ENCODE assay signal across 24 mouse cellular contexts in genomic region chr8:112397438-112397837, GRCm38 (mm10).
DNase-seq lines count a peak whose midpoint lies in the region; ATAC-seq lines count a peak whose summit lies in the region.
"Had no signal": no experiment of that assay in that cellular context is flagged by ENCODE, and none has a peak within 500 bp of the region (broad histone marks: within the 10 kb centered on the region; RNA-seq: fewer than 3 reads in every experiment).

No protein-coding gene starts in this region.

- no peaks in the 10 kb centered on the region for H3K9me3 ChIP-seq in embryonic facial prominence, embryonic 11.5 days (replicated peaks; ENCODE audit: control insufficient read depth, low read length)
- no peaks in the 10 kb centered on the region for H3K9me3 ChIP-seq in embryonic facial prominence, embryonic 10.5 days
- H3K9me3 ChIP-seq in midbrain, embryonic 12.5 days, result 0 out of 2 replicates have a peak, but pooled peaks cover 6% of the 10 kb centered on the region
- H3K9me3 ChIP-seq in midbrain, embryonic 15.5 days, result no peaks in the 10 kb centered on the region
- no peaks in the 10 kb centered on the region for H3K9me3 ChIP-seq in forebrain, embryonic 15.5 days
- H3K9me3 ChIP-seq: embryonic facial prominence, embryonic 15.5 days; limb, embryonic 10.5 days had no signal

- no peak overlapping the region for H3K4me3 ChIP-seq in embryonic facial prominence, embryonic 11.5 days (ENCODE audit: low read depth, low read length)
- no peak overlapping the region for H3K4me3 ChIP-seq in embryonic facial prominence, embryonic 10.5 days
- no peak overlapping the region for H3K4me3 ChIP-seq in midbrain, embryonic 12.5 days
- no peak overlapping the region for H3K4me3 ChIP-seq in midbrain, embryonic 15.5 days
- H3K4me3 ChIP-seq in forebrain, embryonic 15.5 days, result no peak overlapping the region
- H3K4me3 ChIP-seq: embryonic facial prominence, embryonic 15.5 days; heart, embryonic 12.5 days; limb, embryonic 10.5 days had no signal

- intact Hi-C loops in heart, postnatal 14 days (cut with DNase I), result no loop called here

- no peak overlapping the region for H3K27ac ChIP-seq in embryonic facial prominence, embryonic 11.5 days (replicated peaks; ENCODE audit: low read depth, low read length)
- no peak overlapping the region for H3K27ac ChIP-seq in embryonic facial prominence, embryonic 10.5 days (replicated peaks)
- H3K27ac ChIP-seq in midbrain, embryonic 12.5 days (replicated peaks), result no peak overlapping the region
- no peak overlapping the region for H3K27ac ChIP-seq in midbrain, embryonic 15.5 days
- H3K27ac ChIP-seq in forebrain, embryonic 15.5 days (replicated peaks), result no peak overlapping the region
- H3K27ac ChIP-seq: embryonic facial prominence, embryonic 15.5 days; limb, embryonic 10.5 days; macrophage; stomach, postnatal 0 days had no signal

- no peak overlapping the region for H3K4me2 ChIP-seq in embryonic facial prominence, embryonic 11.5 days (ENCODE audit: low read depth, low read length)
- no peak overlapping the region for H3K4me2 ChIP-seq in midbrain, embryonic 12.5 days (replicated peaks)
- no peak overlapping the region for H3K4me2 ChIP-seq in midbrain, embryonic 15.5 days
- no peak overlapping the region for H3K4me2 ChIP-seq in forebrain, embryonic 15.5 days (replicated peaks)
- H3K4me2 ChIP-seq: embryonic facial prominence, embryonic 15.5 days; heart, embryonic 12.5 days had no signal

- WGBS in embryonic facial prominence, embryonic 11.5 days, result 29% methylated on average over 2 of the region's 2 CpGs
- WGBS in embryonic facial prominence, embryonic 10.5 days, result 43% methylated on average over 2 of the region's 2 CpGs
- 20% methylated on average over 2 of the region's 2 CpGs for WGBS in midbrain, embryonic 12.5 days
- WGBS in midbrain, embryonic 15.5 days, result 11% methylated on average over 2 of the region's 2 CpGs
- WGBS in forebrain, embryonic 15.5 days, result 3% methylated on average over 2 of the region's 2 CpGs

- peak; percentile 1 for DNase-seq in embryonic facial prominence, embryonic 11.5 days (ENCODE audit: low spot score)
- DNase-seq in embryonic facial prominence, embryonic 10.5 days (ENCODE audit: low spot score), result no peak
- DNase-seq in retina, embryonic 14.5 days (ENCODE audit: low spot score), result peak; percentile 43
- no peak for DNase-seq in heart, postnatal 14 days
- DNase-seq in kidney, postnatal 10 days, result no peak
- DNase-seq: adrenal gland, postnatal 14 days; cerebellum, adult 9-10 months; gastrocnemius, postnatal 25 days; heart, adult 18-20 months; heart, postnatal 10 days; kidney, postnatal 36 days; layer of hippocampus, adult 9-11 months; right cerebral cortex, postnatal 14 days; thymus, adult 2 months had no signal

- H3K36me3 ChIP-seq in embryonic facial prominence, embryonic 11.5 days (replicated peaks; ENCODE audit: control insufficient read depth, insufficient read depth, low read depth, low read length), result no peaks in the 10 kb centered on the region
- no peaks in the 10 kb centered on the region for H3K36me3 ChIP-seq in embryonic facial prominence, embryonic 10.5 days (replicated peaks)
- no peaks in the 10 kb centered on the region for H3K36me3 ChIP-seq in midbrain, embryonic 12.5 days
- H3K36me3 ChIP-seq in midbrain, embryonic 15.5 days (replicated peaks), result no peaks in the 10 kb centered on the region
- no peaks in the 10 kb centered on the region for H3K36me3 ChIP-seq in forebrain, embryonic 15.5 days
- H3K36me3 ChIP-seq: embryonic facial prominence, embryonic 15.5 days; heart, embryonic 12.5 days; limb, embryonic 10.5 days had no signal

- no peaks in the 10 kb centered on the region for H3K27me3 ChIP-seq in embryonic facial prominence, embryonic 11.5 days (ENCODE audit: control insufficient read depth, insufficient read depth, low read length)
- H3K27me3 ChIP-seq in embryonic facial prominence, embryonic 10.5 days (replicated peaks; ENCODE audit: low read depth, poor library complexity, severe bottlenecking), result no peaks in the 10 kb centered on the region
- no peaks in the 10 kb centered on the region for H3K27me3 ChIP-seq in midbrain, embryonic 12.5 days
- no peaks in the 10 kb centered on the region for H3K27me3 ChIP-seq in midbrain, embryonic 15.5 days (replicated peaks)
- H3K27me3 ChIP-seq in forebrain, embryonic 15.5 days, result no peaks in the 10 kb centered on the region
- H3K27me3 ChIP-seq: embryonic facial prominence, embryonic 15.5 days; heart, embryonic 12.5 days had no signal

- no peak overlapping the region for H3K9ac ChIP-seq in embryonic facial prominence, embryonic 11.5 days (replicated peaks; ENCODE audit: low read length)
- H3K9ac ChIP-seq in midbrain, embryonic 12.5 days (replicated peaks), result no peak overlapping the region
- H3K9ac ChIP-seq in midbrain, embryonic 15.5 days, result no peak overlapping the region
- H3K9ac ChIP-seq in forebrain, embryonic 15.5 days (replicated peaks), result no peak overlapping the region
- H3K9ac ChIP-seq: embryonic facial prominence, embryonic 15.5 days; heart, embryonic 12.5 days had no signal

- no peaks in the 10 kb centered on the region for H3K4me1 ChIP-seq in embryonic facial prominence, embryonic 11.5 days (ENCODE audit: control insufficient read depth, insufficient read depth, low read length)
- no peaks in the 10 kb centered on the region for H3K4me1 ChIP-seq in embryonic facial prominence, embryonic 10.5 days
- H3K4me1 ChIP-seq in midbrain, embryonic 12.5 days, result 0 out of 2 replicates have a peak, but pooled peaks cover 6% of the 10 kb centered on the region
- H3K4me1 ChIP-seq in midbrain, embryonic 15.5 days, result no peaks in the 10 kb centered on the region
- no peaks in the 10 kb centered on the region; the same call in 1 of the 2 replicates for H3K4me1 ChIP-seq in forebrain, embryonic 15.5 days
- H3K4me1 ChIP-seq: embryonic facial prominence, embryonic 15.5 days; heart, embryonic 12.5 days; limb, embryonic 10.5 days had no signal

- ATAC-seq in embryonic facial prominence, embryonic 11.5 days (replicated peaks; ENCODE audit: insufficient number of reproducible peaks, low FRiP score, low TSS enrichment, low read depth), result no peak
- ATAC-seq in midbrain, embryonic 12.5 days (ENCODE audit: low FRiP score, low read depth), result peak; percentile 82
- no peak for ATAC-seq in midbrain, embryonic 15.5 days (replicated peaks)
- ATAC-seq in forebrain, embryonic 15.5 days (replicated peaks), result 0 out of 2 replicates have a peak, but pooled peaks have one; percentile 51
- ATAC-seq: CD4-positive, CD25-positive, alpha-beta regulatory T cell, adult 4 months; intestine, postnatal 0 days had no signal

Comparison
In these comparisons a context has a peak if more than half of its experiments do, and no peak if none do; other contexts are left out.
1. ATAC-seq: peak in midbrain, embryonic 12.5 days (single experiment) and forebrain, embryonic 15.5 days (single experiment); none in embryonic facial prominence, embryonic 11.5 days (single experiment) and midbrain, embryonic 15.5 days (single experiment).
2. DNase-seq: peak in embryonic facial prominence, embryonic 11.5 days (single experiment) and retina, embryonic 14.5 days (single experiment); none in embryonic facial prominence, embryonic 10.5 days (single experiment), heart, postnatal 14 days (0 of 2) and kidney, postnatal 10 days (single experiment).